Mouse (Mus musculus) cerebellum, adult 9-10 months (tissue): ENCODE measurements around the gene Fcamr.

Source experiments
- DNase-seq: peaks from one replicate; pipeline ENCODE4 v3.0.0; 2022

The Fcamr gene

GRCm38 (mm10) chr1:130800602-130801001 lies at the start of gene Fcamr:
Gene Fcamr (plus strand): TSS chr1:130800902.
- DNase-seq: no peak

GRCm38 (mm10) chr1:130759689-130760088 lies 41.0 kb upstream of the Fcamr start:
- no peak for DNase-seq

GRCm38 (mm10) chr1:130761597-130761996 lies 39.1 kb upstream of the Fcamr start:
- no peak for DNase-seq

GRCm38 (mm10) chr1:130762045-130762760 lies 38.5 kb upstream of the Fcamr start:
- no peak for DNase-seq

- no peak for DNase-seq
Measured at GRCm38 (mm10) chr1:130764027-130764461, 36.7 kb upstream of the Fcamr start.

GRCm38 (mm10) chr1:130767066-130767465 lies 33.6 kb upstream of the Fcamr start:
- no peak for DNase-seq

GRCm38 (mm10) chr1:130769925-130770324 lies 30.8 kb upstream of the Fcamr start:
- no peak for DNase-seq

- DNase-seq: no peak
Measured at GRCm38 (mm10) chr1:130770487-130770886, 30.2 kb upstream of the Fcamr start.

- no peak for DNase-seq
Measured at GRCm38 (mm10) chr1:130770981-130771494, 29.7 kb upstream of the Fcamr start.

- no peak for DNase-seq
Measured at GRCm38 (mm10) chr1:130775234-130775633, 25.5 kb upstream of the Fcamr start.

GRCm38 (mm10) chr1:130775691-130776331 lies 24.9 kb upstream of the Fcamr start:
- DNase-seq: no peak

GRCm38 (mm10) chr1:130776645-130777044 lies 24.1 kb upstream of the Fcamr start:
- DNase-seq: no peak

- DNase-seq: no peak
Measured at GRCm38 (mm10) chr1:130779867-130780266, 20.8 kb upstream of the Fcamr start.

- DNase-seq: peak; percentile 12
Measured at GRCm38 (mm10) chr1:130784054-130784453, 16.6 kb upstream of the Fcamr start.

- DNase-seq: no peak
Measured at GRCm38 (mm10) chr1:130787001-130787400, 13.7 kb upstream of the Fcamr start.

- no peak for DNase-seq
Measured at GRCm38 (mm10) chr1:130789512-130790451, 10.9 kb upstream of the Fcamr start.

GRCm38 (mm10) chr1:130795331-130795730 lies 5.4 kb upstream of the Fcamr start:
- no peak for DNase-seq

GRCm38 (mm10) chr1:130796967-130797684 lies 3.6 kb upstream of the Fcamr start:
- DNase-seq: peak; percentile 40

- DNase-seq: no peak
Measured at GRCm38 (mm10) chr1:130798037-130798436, 2.7 kb upstream of the Fcamr start.

- DNase-seq: no peak
Measured at GRCm38 (mm10) chr1:130798551-130798950, 2.2 kb upstream of the Fcamr start.

GRCm38 (mm10) chr1:130799399-130799798 lies 1.3 kb upstream of the Fcamr start:
- no peak for DNase-seq

GRCm38 (mm10) chr1:130801511-130801910 lies 809 bp downstream of the Fcamr start:
- DNase-seq: no peak
